Mouse (Mus musculus) G1E (cell line): ENCODE data around the gene Clstn3. TPM values are rescaled to one million over a fixed set of nuclear protein-coding genes. Genes with fewer than 3 reads are reported as not detected.

Experiments
- ATAC-seq: 2 replicates; pipeline ENCODE4 v1.8.0; 2016; ENCODE audit warnings: mild to moderate bottlenecking; ENCODE audit not compliant: insufficient number of reproducible peaks, poor library complexity, low FRiP score, severe bottlenecking; ENCODE audit errors: extremely low read depth
- DNase-seq: peaks from one replicate; pipeline ENCODE4 v3.0.0; 2012; ENCODE audit warnings: low spot score
- H3K27me3 ChIP-seq: 2 replicates; pipeline ENCODE4 v1.6.1; 2012; ENCODE audit warnings: mild to moderate bottlenecking, low read length, inconsistent platforms; ENCODE audit not compliant: insufficient read depth
- H3K36me3 ChIP-seq: replicated peaks from 2 replicates; pipeline ENCODE3; 2012; ENCODE audit warnings: mild to moderate bottlenecking, inconsistent platforms
- H3K4me1 ChIP-seq: 2 replicates; pipeline ENCODE4 v1.6.1; 2012; ENCODE audit warnings: low read depth, low read length, inconsistent platforms, mixed read lengths; ENCODE audit not compliant: insufficient read depth
- H3K4me3 ChIP-seq: 2 replicates; pipeline ENCODE4 v1.5.1; 2012; ENCODE audit warnings: low read depth, mild to moderate bottlenecking, inconsistent platforms, low read length, moderate library complexity, mixed read lengths
- H3K9me3 ChIP-seq: replicated peaks from 2 replicates; pipeline ENCODE4 v1.6.1; 2012; ENCODE audit warnings: inconsistent platforms
- CTCF ChIP-seq: IDR thresholded peaks from 2 replicates; pipeline ENCODE4 v1.5.1; 2012; ENCODE audit warnings: low read depth, low read length, inconsistent platforms, mixed read lengths
- GATA1 ChIP-seq: IDR thresholded peaks from 2 replicates; pipeline ENCODE4 v1.6.1; 2012; ENCODE audit warnings: borderline replicate concordance, low read length, inconsistent platforms, mixed read lengths
- GATA2 ChIP-seq: IDR thresholded peaks from 2 replicates; pipeline ENCODE4 v1.6.1; 2012; ENCODE audit warnings: low read depth, low read length, inconsistent platforms, borderline replicate concordance
- POLR2AphosphoS5 ChIP-seq: IDR thresholded peaks from 2 replicates; pipeline ENCODE4 v1.6.1; 2012; ENCODE audit warnings: low read depth, low read length, inconsistent platforms; ENCODE audit not compliant: insufficient replicate concordance
- TAL1 ChIP-seq: conservative IDR thresholded peaks from 2 replicates; pipeline ENCODE4 v1.6.1; 2012; ENCODE audit warnings: low read depth, low read length, inconsistent platforms, mixed read lengths
- polyA plus RNA-seq: library from polyadenylated mRNA; stranded (reverse); fragments of >175 nt; gene quantifications from 2 replicates; pipeline ENCODE4 v1.2.3, GENCODE M21; 2012
- total RNA-seq, 2 experiments: library from RNA; stranded (forward) in 1 of 2; stranded (reverse) in 1 of 2; fragments of 200-1000 nt in 1 of 2; fragments of >200 nt in 1 of 2; fragmentation: Nextera tagmentation in 1 of 2; gene quantifications; 2 replicates each; pipeline ENCODE4 v1.2.3; 2014 to 2017

The Clstn3 gene
- total and polyA plus RNA-seq, 3 experiments: 4.2 to 11.5 (median 4.6) TPM

GRCm38 (mm10) chr6:124471121-124471520 lies 6.5 kb upstream of the Clstn3 start:
- peaks cover 3% of the 10 kb centered on the region; the same call in 1 of the 2 replicates for H3K27me3 ChIP-seq
- no peak for TF ChIP-seq GATA2
- no peak for TF ChIP-seq POLR2AphosphoS5
- TF ChIP-seq CTCF: no peak
- no peak for TF ChIP-seq TAL1
- TF ChIP-seq GATA1: no peak
- DNase-seq (no peak), ATAC-seq (no peak)
- H3K4me1 ChIP-seq: peaks cover 22% of the 10 kb centered on the region
- no peak overlapping the region for H3K4me3 ChIP-seq
- no peaks in the 10 kb centered on the region for H3K36me3 ChIP-seq
- H3K9me3 ChIP-seq: no peaks in the 10 kb centered on the region

GRCm38 (mm10) chr6:124465729-124466128 lies 1.1 kb upstream of the Clstn3 start:
- H3K4me1 ChIP-seq: peaks cover 7% of the 10 kb centered on the region
- DNase-seq (no peak), ATAC-seq (no peak)
- TF ChIP-seq TAL1: no peak
- H3K4me3 ChIP-seq: no peak overlapping the region
- H3K9me3 ChIP-seq: no peaks in the 10 kb centered on the region
- H3K27me3 ChIP-seq: peaks cover 47% of the 10 kb centered on the region
- H3K36me3 ChIP-seq: no peaks in the 10 kb centered on the region

- DNase-seq (no peak), ATAC-seq (no peak)
- TF ChIP-seq GATA1: no peak
- TF ChIP-seq CTCF: no peak
- TF ChIP-seq GATA2: no peak
- TF ChIP-seq POLR2AphosphoS5: no peak
- no peak for TF ChIP-seq TAL1
- Histone ChIP-seq H3K4me1 (peaks cover 7% of the 10 kb centered on the region), H3K4me3 (no peak overlapping the region), H3K9me3 (no peaks in the 10 kb centered on the region), H3K27me3 (peaks cover 51% of the 10 kb centered on the region), H3K36me3 (no peaks in the 10 kb centered on the region)
Measured at GRCm38 (mm10) chr6:124465299-124465698, 705 bp upstream of the Clstn3 start.

- ATAC-seq (no peak), DNase-seq (no peak)
- TF ChIP-seq GATA1 (no peak), POLR2AphosphoS5 (no peak), TAL1 (no peak), GATA2 (no peak), CTCF (no peak)
- Histone ChIP-seq H3K9me3 (no peaks in the 10 kb centered on the region), H3K4me3 (no peak overlapping the region), H3K36me3 (no peaks in the 10 kb centered on the region), H3K4me1 (peaks cover 16% of the 10 kb centered on the region), H3K27me3 (peaks cover 58% of the 10 kb centered on the region)
Measured at GRCm38 (mm10) chr6:124463881-124464291, 708 bp downstream of the Clstn3 start.

- H3K27me3 ChIP-seq: peaks cover 57% of the 10 kb centered on the region
- H3K36me3 ChIP-seq: no peaks in the 10 kb centered on the region
- TF ChIP-seq GATA1 (no peak), TAL1 (no peak), GATA2 (no peak), CTCF (no peak), POLR2AphosphoS5 (no peak)
- H3K4me3 ChIP-seq: no peak overlapping the region
- DNase-seq (no peak), ATAC-seq (no peak)
- H3K9me3 ChIP-seq: no peaks in the 10 kb centered on the region
- H3K4me1 ChIP-seq: peaks cover 13% of the 10 kb centered on the region
Measured at GRCm38 (mm10) chr6:124459388-124459787, 5.2 kb downstream of the Clstn3 start.

GRCm38 (mm10) chr6:124458505-124458904 lies 6.1 kb downstream of the Clstn3 start:
- no peak for TF ChIP-seq POLR2AphosphoS5
- no peak for TF ChIP-seq GATA2
- TF ChIP-seq TAL1: no peak
- no peak for TF ChIP-seq CTCF
- TF ChIP-seq GATA1: no peak
- DNase-seq: no peak
- no peak overlapping the region for H3K4me3 ChIP-seq
- no peaks in the 10 kb centered on the region for H3K36me3 ChIP-seq
- no peaks in the 10 kb centered on the region for H3K9me3 ChIP-seq
- ATAC-seq: no peak
- H3K27me3 ChIP-seq: peaks cover 48% of the 10 kb centered on the region
- peaks cover 9% of the 10 kb centered on the region; the same call in 1 of the 2 replicates for H3K4me1 ChIP-seq

- Histone ChIP-seq H3K9me3 (no peaks in the 10 kb centered on the region), H3K4me3 (no peak overlapping the region), H3K4me1 (peaks cover 9% of the 10 kb centered on the region; the same call in 1 of the 2 replicates), H3K27me3 (peaks cover 41% of the 10 kb centered on the region), H3K36me3 (no peaks in the 10 kb centered on the region)
- TF ChIP-seq GATA1: no peak
- TF ChIP-seq CTCF: no peak
- TF ChIP-seq TAL1: no peak
- TF ChIP-seq POLR2AphosphoS5: no peak
- TF ChIP-seq GATA2: no peak
- no peak for ATAC-seq
- DNase-seq: no peak
Measured at GRCm38 (mm10) chr6:124457827-124458226, 6.8 kb downstream of the Clstn3 start.
